Mouse (Mus musculus) lung, adult 2 months (tissue): ENCODE data around the gene Rarb. TPM values are rescaled to one million over a fixed set of nuclear protein-coding genes. Genes with fewer than 3 reads are reported as not detected.
A peak's percentile ranks its signal among the peaks of the same experiment; 100 is the strongest.

Experiments
- DNase-seq: peaks from one replicate; pipeline ENCODE4 v3.0.0; 2022
- H3K4me1 ChIP-seq: fragments of 200-500 bp; 2 replicates; pipeline ENCODE4 v1.6.1; 2011; ENCODE audit warnings: low read length; ENCODE audit not compliant: control insufficient read depth, insufficient read depth
- H3K4me3 ChIP-seq: fragments of 200-500 bp; replicated peaks from 2 replicates; pipeline ENCODE3; 2011; ENCODE audit warnings: low read depth, mild to moderate bottlenecking, control low read depth, low read length; ENCODE audit errors: extremely low read depth
- CTCF ChIP-seq: fragments of 200-500 bp; IDR thresholded peaks from 2 replicates; pipeline ENCODE4 v1.5.1; 2011; ENCODE audit warnings: mild to moderate bottlenecking, low read length, control low read depth; ENCODE audit not compliant: insufficient read depth
- POLR2A ChIP-seq: fragments of 200-500 bp; IDR thresholded peaks from 2 replicates; pipeline ENCODE4 v1.6.1; 2011; ENCODE audit warnings: low read depth, mild to moderate bottlenecking, control low read depth, low read length, borderline replicate concordance; ENCODE audit errors: extremely low read depth
- WGBS: fragments of 180-500 bp; shearing (Covaris S2); methylation state at CpG from one replicate; pipeline ENCODE4 v1.1.7; 2018; 5-methylcytosine and 5-hydroxymethylcytosine counted together
- polyA plus RNA-seq: library from polyadenylated mRNA; depleted of rRNA; stranded (reverse); fragments of >200 nt; gene quantifications from 2 replicates; pipeline ENCODE4 v1.2.3, GENCODE M21; 2012

Rarb gene
- polyA plus RNA-seq, 1 experiment: 16.1 TPM

- DNase-seq: no peak
- TF ChIP-seq CTCF (no peak), POLR2A (no peak)
- Histone ChIP-seq H3K4me3 (no peak overlapping the region), H3K4me1 (peaks cover 2% of the 10 kb centered on the region; the same call in 1 of the 2 replicates)
Observed at GRCm38 (mm10) chr14:16517958-16518357, 301.0 kb downstream of the Rarb start.

- 20% methylated on average over 3 of the region's 3 CpGs for WGBS
- H3K4me3 ChIP-seq: no peak overlapping the region
- peak; percentile 23 for DNase-seq
- peaks cover 2% of the 10 kb centered on the region; the same call in 1 of the 2 replicates for H3K4me1 ChIP-seq
- TF ChIP-seq CTCF (no peak), POLR2A (no peak)
Observed at GRCm38 (mm10) chr14:16515731-16516130, 303.2 kb downstream of the Rarb start.

- TF ChIP-seq POLR2A (no peak), CTCF (no peak)
- WGBS: 36% methylated on average over 4 of the region's 4 CpGs
- Histone ChIP-seq H3K4me1 (no peaks in the 10 kb centered on the region), H3K4me3 (no peak overlapping the region)
- no peak for DNase-seq
Observed at GRCm38 (mm10) chr14:16510574-16510973, 308.4 kb downstream of the Rarb start.

- WGBS: 63% methylated on average over 4 of the region's 4 CpGs
- no peak overlapping the region for H3K4me3 ChIP-seq
- H3K4me1 ChIP-seq: no peaks in the 10 kb centered on the region
- DNase-seq: no peak
- TF ChIP-seq CTCF (no peak), POLR2A (no peak)
Observed at GRCm38 (mm10) chr14:16509825-16510224, 309.1 kb downstream of the Rarb start.

- TF ChIP-seq CTCF (no peak), POLR2A (no peak)
- Histone ChIP-seq H3K4me3 (no peak overlapping the region), H3K4me1 (no peaks in the 10 kb centered on the region)
- DNase-seq: no peak
- WGBS: 77% methylated on average over 7 of the region's 7 CpGs
Observed at GRCm38 (mm10) chr14:16508760-16509159, 310.2 kb downstream of the Rarb start.

- DNase-seq: peak; percentile 27
- peaks cover 2% of the 10 kb centered on the region; the same call in 1 of the 2 replicates for H3K4me1 ChIP-seq
- no peak overlapping the region for H3K4me3 ChIP-seq
- TF ChIP-seq POLR2A: no peak
- TF ChIP-seq CTCF: no peak
- 28% methylated on average over 2 of the region's 2 CpGs for WGBS
Observed at GRCm38 (mm10) chr14:16497226-16497661, 321.7 kb downstream of the Rarb start.

- DNase-seq: no peak
- 34% methylated on average over 8 of the region's 8 CpGs for WGBS
- Histone ChIP-seq H3K4me3 (no peak overlapping the region), H3K4me1 (no peaks in the 10 kb centered on the region)
- TF ChIP-seq CTCF (no peak), POLR2A (no peak)
Observed at GRCm38 (mm10) chr14:16483656-16484380, 335.1 kb downstream of the Rarb start.

GRCm38 (mm10) chr14:16480621-16481020 is 338.3 kb downstream of the Rarb start:
- H3K4me3 ChIP-seq: no peak overlapping the region
- H3K4me1 ChIP-seq: no peaks in the 10 kb centered on the region
- DNase-seq: no peak
- TF ChIP-seq POLR2A (no peak), CTCF (no peak)
- 79% methylated on average over 6 of the region's 6 CpGs for WGBS

GRCm38 (mm10) chr14:16479521-16479920 is 339.4 kb downstream of the Rarb start:
- no peak for DNase-seq
- TF ChIP-seq CTCF: no peak
- TF ChIP-seq POLR2A: no peak
- H3K4me3 ChIP-seq: no peak overlapping the region
- H3K4me1 ChIP-seq: no peaks in the 10 kb centered on the region
- WGBS: 76% methylated on average over 2 of the region's 2 CpGs

- 83% methylated on average over 1 of the region's 1 CpGs for WGBS
- Histone ChIP-seq H3K4me3 (no peak overlapping the region), H3K4me1 (no peaks in the 10 kb centered on the region)
- no peak for TF ChIP-seq POLR2A
- TF ChIP-seq CTCF: no peak
- no peak for DNase-seq
Observed at GRCm38 (mm10) chr14:16478606-16479323, 340.2 kb downstream of the Rarb start.
